Mouse (Mus musculus) cerebellum, adult 2 months (tissue): ENCODE results near the gene Abcb11. TPM values are rescaled to one million over a fixed set of nuclear protein-coding genes. Genes with fewer than 3 reads are reported as not detected.

Experiments used
- DNase-seq, 2 experiments: peaks; one replicate each; pipeline ENCODE4 v3.0.0; 2021
- H3K27ac ChIP-seq: fragments of 200-500 bp; 2 replicates; pipeline ENCODE4 v1.5.1; 2012; ENCODE audit warnings: low read length, control low read depth, inconsistent platforms; ENCODE audit not compliant: insufficient read depth
- H3K27me3 ChIP-seq: fragments of 200-500 bp; 2 replicates; pipeline ENCODE4 v1.6.1; 2012; ENCODE audit warnings: inconsistent platforms, mild to moderate bottlenecking, low read length, moderate library complexity; ENCODE audit not compliant: control insufficient read depth, insufficient read depth
- H3K4me1 ChIP-seq: fragments of 200-500 bp; 2 replicates; pipeline ENCODE4 v1.6.1; 2011; ENCODE audit warnings: low read length; ENCODE audit not compliant: control insufficient read depth, insufficient read depth
- H3K4me3 ChIP-seq: fragments of 200-500 bp; replicated peaks from 2 replicates; pipeline ENCODE3; 2011; ENCODE audit warnings: mild to moderate bottlenecking, low read depth, low read length, control low read depth; ENCODE audit not compliant: insufficient read depth
- CTCF ChIP-seq: fragments of 200-500 bp; IDR thresholded peaks from 2 replicates; pipeline ENCODE4 v1.5.1; 2011; ENCODE audit warnings: low read depth, mild to moderate bottlenecking, control low read depth, low read length, moderate library complexity, borderline replicate concordance; ENCODE audit not compliant: insufficient read depth
- POLR2A ChIP-seq: fragments of 200-500 bp; IDR thresholded peaks from 2 replicates; pipeline ENCODE4 v1.6.1; 2011; ENCODE audit warnings: low read length, control low read depth, borderline replicate concordance; ENCODE audit not compliant: insufficient read depth
- whole genome bisulfite sequencing: fragments of 180-500 bp; shearing (Covaris S2); methylation state at CpG from one replicate; pipeline ENCODE4 v1.1.7; 2018; 5-methylcytosine and 5-hydroxymethylcytosine counted together
- polyA plus RNA-seq: library from polyadenylated mRNA; depleted of rRNA; stranded (reverse); fragments of >200 nt; gene quantifications from 2 replicates; pipeline ENCODE4 v1.2.3, GENCODE M21; 2012; rRNA removed

Abcb11 gene
- polyA plus RNA-seq, 1 experiment, result not detected

DNA sequence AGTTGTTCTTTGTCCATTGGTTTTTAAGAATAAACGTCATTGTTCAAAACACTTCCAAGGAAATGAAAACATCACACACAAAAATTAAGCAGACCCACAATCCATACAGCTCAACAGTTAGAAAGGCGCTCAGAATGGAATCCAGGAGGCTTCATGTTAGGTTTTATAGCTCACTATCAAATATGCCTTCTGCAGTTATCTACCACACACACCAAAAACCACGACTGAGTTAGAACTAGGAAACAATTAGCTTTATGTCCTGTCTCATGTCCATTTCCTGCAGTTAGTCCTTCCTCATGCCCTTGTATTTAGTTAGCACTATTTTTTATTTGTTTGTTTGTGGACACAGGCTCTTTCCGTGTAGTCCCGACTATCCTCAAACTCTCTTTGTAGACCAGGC, 151.4 kb downstream of the Abcb11 start:
- WGBS, result 90% methylated on average over 5 of the region's 5 CpGs
- no peak overlapping the region for H3K4me3 ChIP-seq
- no peak overlapping the region for H3K27ac ChIP-seq
- no peaks in the 10 kb centered on the region for H3K27me3 ChIP-seq
- no peak for DNase-seq
- H3K4me1 ChIP-seq, result no peaks in the 10 kb centered on the region
- TF ChIP-seq POLR2A (no peak), CTCF (no peak)

DNA sequence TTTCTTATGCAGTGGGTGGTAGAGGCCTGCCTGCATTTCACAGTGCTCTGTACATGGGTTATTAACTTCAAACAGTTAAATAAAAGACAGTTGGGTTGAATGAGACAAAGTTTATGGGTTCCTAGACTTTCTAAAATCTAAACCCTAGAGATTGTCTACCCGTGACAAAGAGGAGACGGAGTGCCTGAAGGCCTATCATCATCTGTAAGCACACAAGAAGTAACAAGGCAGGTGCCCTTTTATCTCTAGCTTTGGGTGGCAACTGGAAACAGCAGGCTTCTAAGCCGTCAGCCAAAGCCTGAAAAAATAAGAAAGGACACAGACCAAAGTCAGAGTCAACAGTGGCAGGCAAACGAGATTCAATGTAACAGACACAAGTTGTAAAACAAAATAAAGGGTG, 153.2 kb downstream of the Abcb11 start:
- Histone ChIP-seq H3K4me1 (no peaks in the 10 kb centered on the region), H3K4me3 (no peak overlapping the region), H3K27me3 (no peaks in the 10 kb centered on the region), H3K27ac (no peak overlapping the region)
- WGBS, result 69% methylated on average over 4 of the region's 4 CpGs
- no peak for DNase-seq
- TF ChIP-seq POLR2A, result no peak
- TF ChIP-seq CTCF, result no peak

DNA sequence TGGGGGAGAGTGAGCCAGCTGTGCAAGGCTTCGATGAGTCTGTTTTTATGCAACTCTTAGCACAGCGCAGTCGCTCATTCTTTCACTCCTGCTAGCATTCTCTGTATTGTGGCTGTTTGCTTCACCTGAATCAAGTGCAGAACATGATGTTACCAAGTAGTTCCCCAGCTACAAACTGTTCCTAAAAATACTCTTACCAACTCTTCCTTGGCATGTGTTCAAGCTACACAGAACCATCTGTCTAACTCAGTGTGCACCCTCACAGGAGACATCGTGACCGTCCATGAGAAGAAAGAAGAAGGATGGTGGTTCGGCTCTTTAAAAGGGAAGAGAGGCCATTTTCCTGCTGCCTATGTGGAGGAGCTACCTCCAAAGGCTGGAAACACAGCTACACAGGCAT, 153.7 kb downstream of the Abcb11 start:
- Histone ChIP-seq H3K4me3 (no peak overlapping the region), H3K27me3 (no peaks in the 10 kb centered on the region), H3K4me1 (no peaks in the 10 kb centered on the region), H3K27ac (no peak overlapping the region)
- TF ChIP-seq CTCF (no peak), POLR2A (no peak)
- 51% methylated on average over 6 of the region's 6 CpGs for WGBS
- DNase-seq, result peak in 1 of 2 experiments; percentile 19

Other genes starting within 250 kb of the Abcb11 start
- gene Nostrin, start 206.8 kb downstream of the Abcb11 start, polyA plus RNA-seq, result 3.5 and 3.9 TPM in 2 replicates
- gene Spc25, start 136.4 kb downstream of the Abcb11 start, polyA plus RNA-seq, result 0.49 and 0.54 TPM in 2 replicates
- not detected in 2 replicates for gene G6pc2, start 131.5 kb downstream of the Abcb11 start, polyA plus RNA-seq
- gene Dhrs9, start 37.8 kb upstream of the Abcb11 start, polyA plus RNA-seq, result not detected in 2 replicates
- 0.08 and 0.11 TPM in 2 replicates for gene Lrp2, start 243.4 kb upstream of the Abcb11 start, polyA plus RNA-seq